Mouse (Mus musculus) heart, postnatal 0 days (tissue): ENCODE results near the gene Eme2. TPM values are rescaled to one million over a fixed set of nuclear protein-coding genes. Genes with fewer than 3 reads are reported as not detected.

Experiments
- ATAC-seq: fragments of 200-750 bp; cut with Nextera tagmentation; 2 replicates; pipeline ENCODE4 v1.8.0; 2017; ENCODE audit warnings: low read depth, moderate number of reproducible peaks, moderate library complexity; ENCODE audit not compliant: insufficient read depth
- DNase-seq: peaks from one replicate; pipeline ENCODE4 v3.0.0-alpha.2; 2016; ENCODE audit warnings: low spot score
- H3K27ac ChIP-seq: fragments of 300-500 bp; sonication (generic); 2 replicates; pipeline ENCODE4 v1.5.1; 2014; ENCODE audit warnings: low read depth, mild to moderate bottlenecking
- H3K27me3 ChIP-seq: fragments of 300-500 bp; sonication (generic); 2 replicates; pipeline ENCODE4 v1.6.1; 2014; ENCODE audit warnings: low read length, mixed read lengths; ENCODE audit not compliant: control insufficient read depth, insufficient read depth
- H3K36me3 ChIP-seq: fragments of 300-500 bp; sonication (generic); replicated peaks from 2 replicates; pipeline ENCODE4 v1.6.1; 2014; ENCODE audit warnings: low read length, mixed read lengths; ENCODE audit not compliant: control insufficient read depth, insufficient read depth
- H3K4me1 ChIP-seq: fragments of 300-500 bp; sonication (generic); 2 replicates; pipeline ENCODE4 v1.6.1; 2014; ENCODE audit warnings: antibody characterized with exemption; ENCODE audit not compliant: control insufficient read depth, insufficient read depth
- H3K4me2 ChIP-seq: fragments of 300-500 bp; sonication (generic); 2 replicates; pipeline ENCODE4 v1.6.1; 2014; ENCODE audit warnings: low read depth, mild to moderate bottlenecking, low read length, moderate library complexity
- H3K4me3 ChIP-seq: fragments of 300-500 bp; sonication (generic); 2 replicates; pipeline ENCODE4 v1.5.1; 2014; ENCODE audit warnings: low read depth, low read length
- H3K9ac ChIP-seq: fragments of 300-500 bp; sonication (generic); replicated peaks from 2 replicates; pipeline ENCODE4 v1.6.1; 2014; ENCODE audit warnings: low read depth, low read length, mixed read lengths
- H3K9me3 ChIP-seq: fragments of 300-500 bp; sonication (generic); replicated peaks from 2 replicates; pipeline ENCODE4 v1.6.1; 2016; ENCODE audit warnings: low read length; ENCODE audit not compliant: control insufficient read depth
- CTCF ChIP-seq: IDR thresholded peaks from 2 replicates; pipeline ENCODE4 v1.5.1; 2016; ENCODE audit warnings: antibody characterized with exemption, control low read depth, low read depth
- EP300 ChIP-seq: IDR thresholded peaks from 2 replicates; pipeline ENCODE4 v1.6.1; 2016; ENCODE audit warnings: antibody characterized with exemption, low read depth
- WGBS: fragments of 180-500 bp; shearing (Covaris S2); extraction: QIAGEN DNeasy Blood & Tissue Kit; methylation state at CpG from one replicate; pipeline ENCODE4 v1.1.7; 2014; 5-methylcytosine and 5-hydroxymethylcytosine counted together
- polyA plus RNA-seq: library from polyadenylated mRNA; unstranded; fragments of >200 nt; fragmentation: Nextera tagmentation; extraction: Ambion mirVana; gene quantifications from 2 replicates; pipeline ENCODE4 v1.2.1, GENCODE M21; 2015
- total RNA-seq: library from RNA; depleted of rRNA; stranded (reverse); fragments of >200 nt; gene quantifications from 2 replicates; pipeline ENCODE4 v1.2.3, GENCODE M21; 2014; ENCODE audit warnings: low replicate concordance; rRNA removed

Gene Eme2
- total and polyA plus RNA-seq, 2 experiments from 2014 or later = 15.5 to 28.2 TPM

GRCm38 (mm10) chr17:24840341-24840740, 54.5 kb downstream of the Eme2 start:
- Histone ChIP-seq H3K36me3 (no peaks in the 10 kb centered on the region), H3K27ac (no peak overlapping the region), H3K9ac (no peak overlapping the region), H3K9me3 (no peaks in the 10 kb centered on the region), H3K27me3 (0 out of 2 replicates have a peak, but pooled peaks cover 2% of the 10 kb centered on the region), H3K4me1 (peaks cover 11% of the 10 kb centered on the region), H3K4me3 (no peak overlapping the region), H3K4me2 (no peak overlapping the region)
- 49% methylated on average over 5 of the region's 5 CpGs for WGBS
- DNase-seq (no peak), ATAC-seq (no peak)
- TF ChIP-seq CTCF (no peak), EP300 (no peak)

DNA sequence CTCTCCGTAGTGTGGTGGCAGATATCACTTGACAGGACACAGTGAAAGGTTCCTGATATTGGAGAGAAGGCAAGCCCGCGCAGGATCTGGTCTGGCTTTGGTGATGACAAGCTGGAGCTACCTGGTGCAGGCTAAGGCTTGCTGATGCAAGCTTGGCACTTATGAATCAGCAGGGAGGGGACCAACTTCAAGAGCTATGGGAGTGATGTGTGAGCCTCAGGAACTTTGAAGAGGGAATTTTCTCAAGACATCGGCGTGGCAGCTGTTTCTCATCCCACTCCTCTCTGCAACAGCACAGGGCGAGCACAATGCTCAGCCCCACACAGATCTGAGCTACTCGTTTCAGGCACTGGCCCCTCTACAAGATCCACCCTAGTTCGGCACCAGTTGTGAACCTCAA, 55.0 kb downstream of the Eme2 start, which contains the start of gene Hagh:
Gene Hagh, plus strand, starts transcription at position 302 of the 400 bp plus-strand sequence.
- WGBS = 33% methylated on average over 8 of the region's 8 CpGs
- no peak within 1 kb of the TSS for H3K9ac ChIP-seq
- no peak for TF ChIP-seq CTCF
- TF ChIP-seq EP300 = no peak
- H3K9me3 ChIP-seq = no peaks in the 10 kb centered on the region
- no peak for ATAC-seq
- no peak within 1 kb of the TSS for H3K4me3 ChIP-seq
- no peak within 1 kb of the TSS for H3K27ac ChIP-seq
- no peak for DNase-seq
- H3K36me3 ChIP-seq = no peaks in the 10 kb centered on the region
- H3K4me1 ChIP-seq = peaks cover 6% of the 10 kb centered on the region; the same call in 1 of the 2 replicates
- no peak within 1 kb of the TSS for H3K4me2 ChIP-seq
- 0 out of 2 replicates have a peak, but pooled peaks cover 2% of the 10 kb centered on the region for H3K27me3 ChIP-seq

Other genes with a start within 250 kb of the Eme2 start
- gene Slc9a3r2, start 244.8 kb downstream of the Eme2 start, total RNA-seq = 87.9 and 118 TPM in 2 replicates
- 61.9 and 68.1 TPM in 2 replicates for gene Slc9a3r2, start 244.8 kb downstream of the Eme2 start, polyA plus RNA-seq
- not detected in 2 replicates for gene Npw, start 236.6 kb downstream of the Eme2 start, total RNA-seq
- gene Npw, start 236.6 kb downstream of the Eme2 start, polyA plus RNA-seq = not detected in 2 replicates
- 25.4 and 27.5 TPM in 2 replicates for gene Zfp598, start 225.4 kb downstream of the Eme2 start, total RNA-seq
- 7.8 TPM in 2 replicates for gene Zfp598, start 225.4 kb downstream of the Eme2 start, polyA plus RNA-seq
- gene Syngr3, start 205.1 kb downstream of the Eme2 start, total RNA-seq = not detected in 2 replicates
- 0.16 and 0.49 TPM in 2 replicates for gene Syngr3, start 205.1 kb downstream of the Eme2 start, polyA plus RNA-seq
- gene Gfer, start 198.9 kb downstream of the Eme2 start, total RNA-seq = 25.1 and 37.3 TPM in 2 replicates
- 31.0 and 31.6 TPM in 2 replicates for gene Gfer, start 198.9 kb downstream of the Eme2 start, polyA plus RNA-seq
- gene Noxo1, start 198.9 kb downstream of the Eme2 start, total RNA-seq = 0.50 and 2.2 TPM in 2 replicates
- gene Noxo1, start 198.9 kb downstream of the Eme2 start, polyA plus RNA-seq = 0.56 and 0.88 TPM in 2 replicates
- 33.9 and 42.2 TPM in 2 replicates for gene Tbl3, start 187.4 kb downstream of the Eme2 start, total RNA-seq
- gene Tbl3, start 187.4 kb downstream of the Eme2 start, polyA plus RNA-seq = 27.2 and 30.1 TPM in 2 replicates
- gene Rnf151, start 177.0 kb downstream of the Eme2 start, total RNA-seq = 6.5 TPM in 1 of 2 replicates, not detected in the other
- gene Rnf151, start 177.0 kb downstream of the Eme2 start, polyA plus RNA-seq = not detected in 2 replicates
- 2,967 and 2,982 TPM in 2 replicates for gene Rps2, start 177.0 kb downstream of the Eme2 start, total RNA-seq
- gene Rps2, start 177.0 kb downstream of the Eme2 start, polyA plus RNA-seq = 722 and 767 TPM in 2 replicates
- 434 and 667 TPM in 2 replicates for gene Ndufb10, start 170.6 kb downstream of the Eme2 start, total RNA-seq
- 1,293 and 1,354 TPM in 2 replicates for gene Ndufb10, start 170.6 kb downstream of the Eme2 start, polyA plus RNA-seq
- gene Rpl3l, start 167.3 kb downstream of the Eme2 start, total RNA-seq = 0.54 and 2.1 TPM in 2 replicates
- gene Rpl3l, start 167.3 kb downstream of the Eme2 start, polyA plus RNA-seq = 7.2 TPM in 2 replicates
- gene Msrb1, start 158.4 kb downstream of the Eme2 start, total RNA-seq = 28.5 and 41.1 TPM in 2 replicates
- gene Msrb1, start 158.4 kb downstream of the Eme2 start, polyA plus RNA-seq = 48.7 and 55.7 TPM in 2 replicates
- 0.23 and 3.4 TPM in 2 replicates for gene Hs3st6, start 142.1 kb downstream of the Eme2 start, total RNA-seq
- 0.14 TPM in 2 replicates for gene Hs3st6, start 142.1 kb downstream of the Eme2 start, polyA plus RNA-seq
- gene Meiob, start 90.8 kb downstream of the Eme2 start, total RNA-seq = not detected in 2 replicates
- 0.10 TPM in 1 of 2 replicates, not detected in the other for gene Meiob, start 90.8 kb downstream of the Eme2 start, polyA plus RNA-seq
- gene Hagh, start 54.9 kb downstream of the Eme2 start, total RNA-seq = 79.2 and 129 TPM in 2 replicates
- 114 and 116 TPM in 2 replicates for gene Hagh, start 54.9 kb downstream of the Eme2 start, polyA plus RNA-seq
- 37.4 and 60.1 TPM in 2 replicates for gene Fahd1, start 44.7 kb downstream of the Eme2 start, total RNA-seq
- 86.4 and 88.6 TPM in 2 replicates for gene Fahd1, start 44.7 kb downstream of the Eme2 start, polyA plus RNA-seq
- 1.7 TPM in 2 replicates for gene Igfals, start 29.1 kb downstream of the Eme2 start, total RNA-seq
- 0.44 and 0.53 TPM in 2 replicates for gene Igfals, start 29.1 kb downstream of the Eme2 start, polyA plus RNA-seq
- 36.6 and 44.9 TPM in 2 replicates for gene Nubp2, start 8.7 kb downstream of the Eme2 start, total RNA-seq
- 29.8 and 31.3 TPM in 2 replicates for gene Nubp2, start 8.7 kb downstream of the Eme2 start, polyA plus RNA-seq
- gene Spsb3, start 8.4 kb downstream of the Eme2 start, total RNA-seq = 53.2 and 74.6 TPM in 2 replicates
- gene Spsb3, start 8.4 kb downstream of the Eme2 start, polyA plus RNA-seq = 35.8 and 40.2 TPM in 2 replicates
- gene Mrps34, start within 50 bp of the Eme2 start, total RNA-seq = 64.0 and 76.7 TPM in 2 replicates
- 135 and 147 TPM in 2 replicates for gene Mrps34, start within 50 bp of the Eme2 start, polyA plus RNA-seq
- 58.4 and 60.4 TPM in 2 replicates for gene Nme3, start 1.4 kb upstream of the Eme2 start, total RNA-seq
- gene Nme3, start 1.4 kb upstream of the Eme2 start, polyA plus RNA-seq = 40.8 and 41.1 TPM in 2 replicates
- 57.8 and 65.1 TPM in 2 replicates for gene Mapk8ip3, start 41.9 kb upstream of the Eme2 start, total RNA-seq
- gene Mapk8ip3, start 41.9 kb upstream of the Eme2 start, polyA plus RNA-seq = 13.1 and 13.3 TPM in 2 replicates
- 22.4 and 46.5 TPM in 2 replicates for gene Jpt2, start 65.6 kb upstream of the Eme2 start, total RNA-seq
- gene Jpt2, start 65.6 kb upstream of the Eme2 start, polyA plus RNA-seq = 21.2 and 24.4 TPM in 2 replicates
- gene Cramp1l, start 120.7 kb upstream of the Eme2 start, total RNA-seq = 12.0 and 13.5 TPM in 2 replicates
- 2.2 and 2.4 TPM in 2 replicates for gene Cramp1l, start 120.7 kb upstream of the Eme2 start, polyA plus RNA-seq
- gene Ift140, start 121.0 kb upstream of the Eme2 start, total RNA-seq = 11.7 and 13.4 TPM in 2 replicates
- gene Ift140, start 121.0 kb upstream of the Eme2 start, polyA plus RNA-seq = 4.0 and 4.6 TPM in 2 replicates
- gene Tmem204, start 188.5 kb upstream of the Eme2 start, total RNA-seq = 53.8 and 56.4 TPM in 2 replicates
- 27.2 and 27.9 TPM in 2 replicates for gene Tmem204, start 188.5 kb upstream of the Eme2 start, polyA plus RNA-seq
- 27.9 and 31.4 TPM in 2 replicates for gene Telo2, start 220.9 kb upstream of the Eme2 start, total RNA-seq
- gene Telo2, start 220.9 kb upstream of the Eme2 start, polyA plus RNA-seq = 13.2 and 15.3 TPM in 2 replicates
- gene Ptx4, start 225.7 kb upstream of the Eme2 start, total RNA-seq = 0.12 TPM in 1 of 2 replicates, not detected in the other
- 0.22 TPM in 2 replicates for gene Ptx4, start 225.7 kb upstream of the Eme2 start, polyA plus RNA-seq
- 15.4 and 20.3 TPM in 2 replicates for gene Clcn7, start 238.3 kb upstream of the Eme2 start, total RNA-seq
- gene Clcn7, start 238.3 kb upstream of the Eme2 start, polyA plus RNA-seq = 12.6 and 12.8 TPM in 2 replicates